Mouse (Mus musculus) frontal cortex, postnatal 10 days (tissue): Measurements from ENCODE around the gene Limd1.
A peak's percentile ranks its signal among the peaks of the same experiment; 100 is the strongest.

ENCODE experiments used
- DNase-seq, 2 experiments: peaks; one replicate each; pipeline ENCODE4 v3.0.0; 2022; ENCODE audit warnings: low spot score in 2 of 2, mixed read lengths in 1 of 2

Gene Limd1

DNA sequence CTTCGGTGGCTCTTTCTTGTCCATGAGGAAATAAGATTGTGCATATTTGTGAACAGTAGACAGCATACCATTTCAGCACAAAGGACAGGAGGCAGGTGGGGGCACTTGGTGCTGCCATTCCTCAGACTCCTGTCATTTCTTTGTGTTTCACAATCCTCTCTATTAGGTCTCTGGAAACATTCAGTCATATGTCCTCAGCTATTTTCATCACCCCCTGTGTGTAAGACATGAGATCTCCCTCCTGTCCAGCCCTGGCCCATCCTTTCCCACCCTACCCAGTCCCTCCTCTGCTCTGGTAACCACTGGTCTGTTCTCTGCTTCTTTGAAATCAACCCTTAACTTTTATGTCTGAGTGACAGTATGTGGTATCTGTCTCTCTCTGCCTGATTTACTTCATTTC, 5.1 kb downstream of the Limd1 start:
- DNase-seq, result no peak

DNA sequence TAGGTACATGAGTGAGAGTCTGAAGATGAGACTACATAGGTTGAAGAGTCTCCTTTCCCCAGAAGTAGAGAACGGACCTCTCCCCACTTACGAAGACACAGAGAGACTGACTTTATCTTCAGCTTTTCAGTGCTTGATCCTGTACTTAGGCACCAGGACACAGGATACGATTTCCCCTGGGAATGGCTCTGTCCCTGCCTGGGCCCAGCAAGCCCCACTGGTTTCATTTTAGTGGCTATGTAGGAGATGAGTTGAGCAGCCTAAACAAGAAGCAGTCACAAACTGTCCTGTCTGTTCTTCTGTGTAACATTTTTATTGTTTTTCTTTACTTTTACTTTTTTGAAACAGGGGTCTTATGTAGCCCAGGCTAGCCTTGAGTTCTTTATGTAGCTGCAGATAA, 6.3 kb downstream of the Limd1 start:
- no peak for DNase-seq

DNA sequence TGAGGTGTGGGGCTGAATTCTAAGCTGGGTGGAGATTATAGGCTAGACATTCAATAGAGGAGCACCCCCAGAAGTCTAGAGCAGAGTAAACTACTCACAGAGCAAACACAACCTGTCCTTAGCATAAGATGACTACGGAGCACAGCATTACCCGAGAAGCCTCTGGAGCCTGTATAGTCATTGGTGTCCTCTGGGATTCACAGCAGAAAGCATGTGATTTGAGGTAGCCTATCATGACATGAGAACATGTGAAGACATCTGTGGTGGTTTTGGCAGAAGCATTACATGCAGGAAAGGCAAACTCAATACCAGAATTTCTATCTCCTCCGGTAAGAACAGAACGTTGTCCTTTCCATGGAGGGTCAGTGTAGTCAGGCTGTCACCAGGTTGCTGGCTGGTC, 7.1 kb downstream of the Limd1 start:
- DNase-seq, result no peak

DNA sequence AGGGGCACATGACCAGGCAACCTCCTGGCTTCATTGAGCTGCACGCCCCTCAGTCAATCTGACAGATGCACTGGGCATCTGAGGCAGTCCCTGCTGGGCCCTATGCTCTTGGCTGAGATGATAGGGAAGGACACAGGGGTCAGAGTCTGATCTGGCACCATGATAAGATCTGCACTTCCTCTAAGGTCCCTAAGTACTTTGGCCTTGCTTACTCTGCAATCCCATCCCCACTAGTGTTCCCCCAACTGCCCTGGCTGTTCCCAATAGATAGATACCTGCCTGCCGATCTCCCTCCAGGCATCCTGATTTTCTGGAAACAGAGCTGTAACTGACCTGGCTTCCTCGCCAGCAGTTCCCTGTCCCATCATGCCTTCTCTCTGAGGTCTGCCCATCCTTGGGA, 8.1 kb downstream of the Limd1 start:
- no peak for DNase-seq

DNA sequence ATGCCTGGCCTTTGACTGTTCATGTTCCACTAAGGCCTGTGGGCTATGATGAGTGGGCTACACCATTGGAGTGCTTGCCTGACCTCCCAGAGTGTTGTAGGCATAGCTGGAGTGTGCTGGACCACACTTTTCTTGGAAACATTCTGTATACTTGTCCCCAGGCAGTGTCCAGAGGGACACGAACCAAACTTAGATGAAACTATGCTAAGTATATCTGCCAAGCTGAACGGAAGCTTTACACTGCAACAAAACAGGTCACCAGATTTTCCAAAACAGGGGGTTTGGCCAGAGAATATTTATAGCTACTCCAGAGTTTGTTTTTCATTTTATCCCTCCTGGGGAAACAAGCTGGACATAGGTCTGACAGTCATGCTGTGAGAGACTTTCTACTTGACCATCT, 10.6 kb downstream of the Limd1 start:
- DNase-seq, result no peak

DNA sequence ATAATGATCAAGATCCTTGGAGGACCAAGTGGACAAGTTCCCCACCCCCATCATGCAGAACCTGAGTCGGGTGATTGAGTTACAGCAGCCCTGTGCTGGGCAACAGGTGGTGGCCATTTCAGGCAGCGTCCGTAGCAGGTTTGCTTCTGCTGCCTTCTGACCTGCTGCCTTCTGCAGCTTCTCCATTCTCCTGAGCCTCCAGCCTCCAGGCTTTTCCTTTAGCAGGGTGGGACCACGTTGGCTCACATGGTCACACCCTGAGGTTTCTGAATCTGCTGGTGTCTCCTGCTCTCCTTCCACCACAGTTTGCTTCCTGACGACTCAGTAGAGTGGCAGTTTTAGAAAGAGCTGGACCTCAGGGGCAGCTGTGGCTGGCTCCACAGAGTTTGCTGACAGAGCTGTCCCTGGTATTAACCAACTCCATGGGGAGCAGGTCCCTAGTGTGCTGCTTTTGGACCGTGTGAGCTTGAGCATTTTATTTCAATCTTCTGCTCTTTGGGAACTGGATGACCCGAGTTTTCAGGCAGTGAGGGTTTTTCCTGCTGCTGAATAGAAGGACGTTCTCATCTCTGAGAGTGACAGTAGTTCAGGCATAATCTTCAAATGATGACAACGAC, 11.3 kb downstream of the Limd1 start:
- no peak for DNase-seq

DNA sequence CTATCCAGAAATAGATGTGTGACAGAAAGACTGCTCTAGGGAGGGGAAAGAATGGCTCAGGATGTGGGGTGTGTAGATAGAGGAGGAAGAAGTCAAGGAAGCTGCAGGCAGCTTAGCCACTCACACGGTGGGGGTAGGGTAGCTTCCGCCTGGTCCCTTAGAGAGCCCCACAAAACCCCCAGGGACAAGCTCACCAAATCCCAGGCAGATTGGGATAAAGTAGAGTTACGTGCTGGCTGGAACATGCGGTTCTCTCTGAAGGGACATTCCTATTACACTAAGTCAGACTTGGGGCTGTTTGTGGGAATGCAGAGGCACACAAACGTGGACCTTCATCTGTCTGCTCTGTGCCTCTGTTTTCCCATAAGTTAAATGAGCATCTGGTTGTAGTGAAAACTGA, 12.4 kb downstream of the Limd1 start:
- DNase-seq, result no peak

DNA sequence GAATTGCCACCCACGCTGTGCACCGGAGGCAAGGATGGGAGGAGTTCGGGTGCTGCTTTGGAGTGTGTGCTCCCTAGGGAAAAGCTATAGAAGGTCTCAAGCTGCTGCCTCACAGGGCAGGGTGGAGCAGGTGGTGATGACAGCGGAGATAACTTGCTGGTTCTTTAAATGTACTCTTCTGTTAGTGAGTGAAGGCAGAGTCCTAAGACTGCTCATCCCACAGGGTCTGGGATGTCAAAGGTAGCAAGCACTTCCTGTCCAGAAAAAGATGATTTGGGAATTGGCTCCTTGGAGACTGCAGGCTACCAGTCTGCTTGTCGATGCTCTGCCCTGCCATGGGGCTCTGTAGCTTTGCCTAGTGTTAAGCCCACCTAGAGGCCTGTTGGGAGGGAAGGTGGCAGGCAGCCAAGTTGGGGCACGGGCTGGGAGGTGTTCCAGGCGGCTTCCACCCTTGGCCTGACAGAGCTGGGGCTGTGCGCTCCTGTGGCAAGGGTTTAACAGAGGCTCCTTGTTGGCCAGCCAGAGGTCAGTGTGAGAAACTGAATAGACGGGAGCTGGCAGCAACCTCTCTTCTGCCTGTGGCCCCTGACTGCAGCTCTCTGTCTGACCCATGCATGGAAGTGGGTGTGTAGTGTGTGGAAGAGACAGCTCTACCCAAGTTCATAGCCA, 13.5 kb downstream of the Limd1 start:
- peak in 1 of 2 experiments; percentile 59 for DNase-seq

DNA sequence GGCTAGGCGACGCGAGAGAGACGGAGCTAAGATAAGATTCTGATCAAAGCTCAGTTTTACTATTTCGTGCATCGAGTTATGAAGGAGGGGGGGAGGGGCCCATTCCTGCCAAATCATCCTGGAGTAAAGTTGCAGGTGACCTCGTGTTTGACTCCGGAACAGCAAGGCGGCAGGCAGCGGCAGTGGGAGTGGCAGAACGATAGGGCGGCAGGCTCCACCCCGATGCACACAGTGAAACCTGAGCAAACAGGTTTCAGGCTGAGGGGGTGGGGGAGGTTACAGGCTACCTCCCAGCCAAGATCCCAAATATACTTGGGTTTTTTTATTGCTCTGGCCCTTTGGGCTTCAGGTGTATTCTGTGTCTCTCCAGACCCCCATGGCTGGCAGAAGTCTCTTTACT, 18.2 kb downstream of the Limd1 start:
- DNase-seq, result no peak

DNA sequence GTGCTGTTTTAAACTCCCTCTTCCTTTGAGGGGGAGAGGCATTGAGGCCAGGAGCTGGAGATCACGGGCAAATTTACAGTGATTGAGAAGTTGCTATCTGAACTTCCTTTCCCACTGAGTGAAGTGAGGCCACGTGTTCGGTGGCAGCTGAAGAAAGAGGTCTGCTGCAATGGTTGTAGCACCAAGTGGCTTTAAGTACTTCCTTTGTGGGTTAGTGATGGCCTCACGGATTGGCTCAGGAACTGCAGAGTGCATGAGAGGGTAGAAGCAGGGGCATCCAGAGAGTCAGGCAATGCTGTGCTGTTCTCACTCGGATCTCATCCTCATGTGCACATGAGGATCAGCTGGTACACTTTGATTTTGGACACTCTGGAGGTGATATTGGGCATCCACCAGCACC, 19.4 kb downstream of the Limd1 start:
- DNase-seq, result no peak

DNA sequence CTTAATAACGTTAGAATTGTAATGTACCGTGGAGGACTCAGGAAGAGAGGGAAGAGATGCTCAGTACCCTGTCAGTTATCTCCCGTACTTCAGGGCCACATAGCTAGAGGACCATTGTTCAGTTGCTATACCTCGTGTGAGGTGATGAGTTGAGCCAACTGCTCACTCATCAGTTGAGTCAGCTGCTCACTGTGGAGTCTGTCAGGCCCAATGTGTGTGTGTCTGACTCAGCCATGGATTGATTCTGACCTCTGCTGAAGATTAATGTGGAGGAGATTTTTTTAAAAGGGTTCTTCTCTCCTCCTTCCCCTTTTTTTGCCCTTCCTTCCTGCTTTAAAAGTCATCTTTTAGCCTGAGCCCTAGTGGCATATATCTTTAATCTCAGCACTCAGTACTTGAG, 22.0 kb downstream of the Limd1 start:
- DNase-seq, result no peak

DNA sequence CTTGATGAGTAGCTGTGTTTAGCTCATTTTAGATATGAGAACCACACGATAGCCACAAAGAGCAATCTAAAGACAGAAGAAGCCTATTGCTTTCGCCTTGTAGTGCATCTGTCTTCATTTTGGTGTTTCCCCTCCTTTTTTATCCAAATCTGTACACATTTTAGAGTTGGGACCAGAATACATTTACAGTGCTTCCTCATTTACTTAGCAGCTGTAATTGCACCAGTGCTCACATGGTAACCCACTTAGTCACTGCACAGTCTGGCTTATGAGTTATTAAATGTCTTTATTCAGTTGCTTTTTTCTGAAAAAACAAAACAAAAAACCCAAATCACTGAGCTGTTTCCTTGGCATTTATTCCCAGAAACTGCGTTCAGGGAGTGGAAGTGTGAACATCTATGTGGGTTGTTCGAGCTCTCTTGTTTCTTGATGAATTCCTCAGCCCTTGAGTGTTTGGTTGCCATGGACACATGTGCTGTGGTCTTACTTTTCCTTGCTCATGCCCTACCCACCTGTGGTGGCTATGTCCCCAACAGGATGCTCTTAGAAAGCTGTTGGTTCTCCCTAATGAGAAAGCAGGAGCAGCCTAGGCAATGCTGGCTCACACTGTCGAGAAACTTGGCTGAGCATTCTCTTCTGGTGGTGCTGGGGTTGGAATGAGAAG, 24.8 kb downstream of the Limd1 start:
- DNase-seq, result peak in 1 of 2 experiments; percentile 64

DNA sequence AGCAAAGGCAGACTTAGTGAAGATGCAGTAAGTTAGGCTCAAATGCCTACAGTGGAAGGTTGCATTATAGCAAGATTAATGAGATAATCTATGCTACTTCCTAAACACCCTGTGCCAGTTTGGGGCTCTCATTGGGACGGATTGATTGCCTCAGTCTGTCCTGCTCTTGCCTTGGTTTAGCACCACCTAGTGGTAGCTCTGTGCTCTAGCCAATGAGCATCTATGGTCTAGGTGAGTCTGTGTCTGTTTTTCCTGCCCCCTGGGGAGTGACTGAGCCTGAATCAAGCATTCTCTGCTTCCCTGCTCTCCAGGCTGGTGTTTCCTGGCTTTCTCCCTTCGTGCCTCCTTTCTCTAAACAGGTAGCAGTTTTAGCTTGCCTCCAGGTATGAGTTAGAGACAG, 25.8 kb downstream of the Limd1 start:
- DNase-seq, result no peak

DNA sequence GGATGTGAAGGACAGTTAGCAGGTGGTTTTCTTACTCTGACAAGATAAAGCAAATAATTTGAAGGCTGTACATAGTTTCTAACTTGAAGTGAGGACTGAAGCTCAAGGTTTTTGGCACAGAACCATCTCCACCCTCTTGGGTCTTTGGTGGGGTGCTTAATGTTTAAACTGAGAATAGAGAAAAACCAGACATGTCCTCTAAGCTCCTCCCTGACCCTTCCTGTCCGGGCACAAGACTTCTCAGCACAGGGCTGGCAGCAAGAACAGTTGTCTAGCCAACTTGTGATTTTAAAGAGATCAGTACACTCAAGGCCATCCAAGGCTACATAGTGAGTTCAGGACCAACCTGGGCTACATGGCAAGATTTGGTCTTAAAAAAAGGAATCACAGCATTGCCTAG, 27.1 kb downstream of the Limd1 start:
- DNase-seq, result no peak

DNA sequence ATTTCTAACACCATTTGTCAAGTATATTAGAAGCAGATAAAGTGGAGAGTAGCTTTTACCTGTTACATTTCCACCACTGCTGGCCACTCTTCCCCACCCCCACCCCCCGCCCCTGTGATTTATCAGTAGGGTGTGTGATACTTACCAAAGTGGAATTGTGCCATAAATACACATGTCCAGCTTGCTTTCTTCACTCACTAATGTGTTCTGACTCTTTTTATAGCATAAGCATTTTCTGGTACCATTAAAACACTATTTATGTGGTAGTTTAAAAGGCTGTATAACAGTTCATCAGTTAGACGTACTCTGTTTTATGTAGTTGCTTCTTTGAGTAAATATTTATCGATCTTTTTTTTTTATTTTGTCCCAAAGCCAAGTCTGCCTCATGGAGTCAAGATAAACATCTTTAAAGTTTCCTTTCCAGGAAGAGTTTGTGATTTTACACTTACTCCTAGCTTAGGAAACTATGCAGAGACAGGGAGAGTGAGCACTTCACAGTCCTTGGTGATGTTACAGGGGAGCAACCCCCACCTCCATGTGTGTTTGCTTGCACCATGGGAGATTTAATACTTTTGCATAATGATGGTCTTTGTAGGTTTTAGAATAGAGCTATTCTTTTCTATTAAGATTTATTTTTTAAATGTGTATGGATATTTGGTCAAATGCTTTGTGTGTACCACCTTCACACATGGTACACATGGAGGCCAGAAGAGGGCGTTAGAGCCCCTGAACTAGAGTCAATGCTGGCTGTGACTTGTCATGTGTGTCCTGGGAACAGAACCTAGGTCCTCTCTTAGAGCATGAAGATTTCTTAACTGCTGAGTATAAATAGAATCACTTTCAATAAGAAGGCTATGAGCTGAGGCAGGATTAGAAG, 28.0 kb downstream of the Limd1 start:
- DNase-seq, result no peak

DNA sequence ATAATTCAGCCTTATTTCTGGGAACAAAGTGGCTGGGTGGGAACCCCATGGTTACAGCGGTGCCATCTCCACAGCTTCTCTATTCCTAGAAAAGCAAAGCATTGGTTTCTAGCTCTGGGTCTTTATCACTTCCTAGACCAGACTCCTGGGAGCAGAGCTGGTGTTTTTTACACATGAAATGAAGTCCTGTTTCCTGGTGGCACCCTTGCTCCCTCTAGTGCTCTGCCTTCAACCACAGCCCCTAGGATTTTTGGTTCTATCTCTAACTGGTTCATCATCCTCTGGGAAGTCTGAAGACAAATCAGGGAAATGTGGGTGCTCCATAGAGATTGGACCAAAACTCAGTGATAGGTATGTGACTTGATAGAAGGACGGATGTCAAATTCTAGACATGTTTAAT, 28.9 kb downstream of the Limd1 start:
- no peak for DNase-seq

DNA sequence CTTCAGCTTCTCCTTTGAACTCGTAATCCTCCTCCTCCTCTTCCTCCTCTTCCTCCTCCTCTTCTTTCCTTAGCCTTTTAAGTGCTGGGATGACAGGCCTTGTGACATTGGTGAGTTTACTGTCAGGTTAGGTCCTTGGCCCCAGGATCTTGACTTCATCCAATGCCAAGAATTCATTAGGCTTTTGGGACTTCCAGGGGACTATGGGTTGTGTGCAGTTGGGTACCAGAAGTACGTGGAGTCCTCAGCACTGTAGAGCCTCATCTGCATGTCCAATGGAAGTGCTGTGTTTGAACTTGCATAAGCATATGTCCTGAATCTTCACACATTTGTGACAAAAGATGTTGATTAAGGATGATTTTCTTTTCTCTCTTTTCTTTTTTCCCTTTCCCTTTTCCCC, 30.5 kb downstream of the Limd1 start:
- no peak for DNase-seq

DNA sequence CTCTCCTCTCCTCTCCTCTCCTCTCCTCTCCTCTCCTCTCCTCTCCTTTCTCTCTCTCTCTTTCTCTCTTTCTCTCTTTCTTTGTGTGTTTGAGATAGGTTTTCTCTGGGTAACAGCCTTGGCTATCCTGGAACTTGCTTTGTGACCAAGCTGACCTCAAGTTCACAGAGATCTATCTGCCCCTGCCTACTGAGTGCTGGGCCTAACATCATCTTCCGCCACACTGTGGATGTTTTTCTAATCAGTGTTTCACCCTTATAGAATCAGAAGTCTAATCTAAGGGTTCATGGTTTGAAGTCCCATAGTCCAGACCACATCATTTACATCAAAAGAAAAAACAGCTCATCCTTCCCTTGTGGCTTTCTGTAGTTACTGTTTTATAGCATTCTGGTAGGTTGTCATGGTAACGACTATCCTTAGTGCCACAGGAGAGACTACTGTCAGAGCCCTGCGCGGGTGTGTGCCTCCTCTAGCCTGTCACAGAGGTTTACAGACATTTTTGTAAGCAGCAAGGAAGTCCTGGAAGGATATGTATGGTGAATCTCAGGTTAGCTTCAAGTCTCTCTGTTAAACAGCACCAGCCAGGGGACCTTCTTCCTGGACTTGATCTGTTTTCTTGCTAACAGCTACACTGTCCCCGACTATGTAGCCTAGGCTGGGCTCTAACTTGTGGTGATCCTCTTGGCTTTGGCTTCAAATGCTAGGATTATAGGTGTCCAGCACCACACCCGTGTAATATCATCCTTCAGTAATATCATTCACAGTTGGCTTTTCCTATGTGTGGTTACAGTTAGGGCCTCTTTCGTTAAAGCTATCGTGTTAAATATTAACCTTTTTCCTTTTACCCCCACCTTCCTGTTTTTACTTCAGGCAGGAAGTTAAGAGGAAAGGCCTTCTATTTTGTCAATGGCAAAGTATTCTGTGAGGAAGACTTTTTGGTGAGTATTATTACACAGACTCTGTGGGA, 31.4 kb downstream of the Limd1 start:
- DNase-seq, result no peak

DNA sequence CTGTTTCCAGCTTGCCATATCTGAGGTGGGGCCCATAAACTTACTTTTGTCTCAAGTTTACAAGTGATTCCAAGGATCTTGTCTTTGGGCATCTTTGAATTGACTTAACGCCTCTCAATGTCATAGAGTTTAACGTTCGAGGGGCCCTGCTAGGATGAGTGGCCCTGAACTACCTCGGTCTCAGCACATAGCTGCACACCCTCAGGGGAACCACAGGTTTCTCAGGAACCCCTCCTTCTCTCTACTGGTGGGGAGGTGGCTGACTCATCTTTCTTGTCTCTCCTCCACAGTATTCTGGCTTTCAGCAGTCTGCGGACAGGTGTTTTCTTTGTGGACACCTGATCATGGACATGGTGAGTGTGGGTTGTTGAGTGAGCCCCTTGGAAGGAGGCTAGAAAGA, 32.4 kb downstream of the Limd1 start:
- DNase-seq, result no peak

DNA sequence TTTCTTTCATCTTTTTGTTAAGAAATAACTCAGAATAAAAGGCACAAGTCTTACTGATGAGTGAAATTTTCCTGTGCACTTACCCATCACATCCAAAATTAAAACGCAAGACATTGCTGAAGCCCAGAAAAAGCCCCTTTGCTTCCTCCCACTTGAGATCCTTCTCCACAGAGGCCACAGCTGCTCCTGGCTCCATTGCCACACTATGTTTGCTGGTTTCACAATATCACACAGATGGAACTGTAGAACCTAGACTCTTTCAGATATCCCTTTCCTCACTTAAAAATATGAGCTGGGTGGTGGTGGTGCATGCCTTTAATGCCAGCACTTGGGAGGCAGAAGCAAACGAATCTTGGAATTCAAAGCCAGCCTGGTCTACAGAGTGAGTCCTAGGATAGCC, 34.0 kb downstream of the Limd1 start:
- DNase-seq, result no peak

DNA sequence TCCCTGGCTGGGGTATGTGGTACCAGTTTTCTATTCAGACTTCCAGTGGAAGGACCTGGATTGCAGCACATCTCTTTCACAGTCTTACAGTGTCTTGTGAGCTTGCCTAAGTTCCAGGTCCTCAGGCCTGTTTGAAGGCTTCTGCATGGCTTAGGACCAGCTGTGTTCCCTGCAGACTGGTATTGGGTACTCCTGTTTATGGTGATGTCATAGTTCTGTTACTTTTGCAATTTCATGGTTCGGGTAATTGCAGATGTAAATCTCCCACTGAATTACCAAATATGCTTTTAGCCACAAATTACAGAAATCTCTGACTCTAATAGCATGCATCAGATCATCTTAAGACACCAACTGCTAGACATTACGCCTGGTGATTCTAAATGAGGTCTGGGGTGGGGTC, 36.6 kb downstream of the Limd1 start:
- no peak for DNase-seq
